Mouse (Mus musculus): ENCODE results near the gene Vmn2r-ps130. TPM values are rescaled to one million over a fixed set of nuclear protein-coding genes. Genes with fewer than 3 reads are reported as not detected.
"Not testable (repeated sequence)": the region's sequence is repeated elsewhere in the genome, so short reads cannot be mapped to it uniquely, and the experiment has no call there.

The Vmn2r-ps130 gene
- not detected in 2 replicates for polyA plus RNA-seq (2012; rRNA removed)

DNA sequence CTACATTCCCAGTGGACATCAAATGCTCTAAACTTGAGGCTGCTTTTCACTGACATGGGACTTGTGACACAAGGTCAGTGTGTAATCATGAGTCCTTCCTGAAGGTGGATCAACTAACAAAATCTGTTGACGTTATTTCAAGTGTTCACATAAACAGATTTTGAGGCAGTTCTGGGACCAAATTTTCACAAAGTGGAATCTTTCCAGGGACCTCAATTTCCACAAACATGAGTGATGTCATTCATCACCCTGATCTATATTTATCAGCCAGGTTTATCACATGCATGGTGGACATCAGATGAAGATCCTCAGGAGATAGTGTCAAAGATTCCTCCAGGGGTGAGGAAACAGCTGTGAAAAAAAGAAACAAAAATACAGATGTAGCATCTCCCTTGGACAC, at the start of gene Vmn2r-ps130:
Gene Vmn2r-ps130 (plus strand): TSS at position 301 of the 400 bp plus-strand sequence.
- not testable (repeated sequence) for DNase-seq (ENCODE audit: extremely low spot score in 1 of 2, low spot score in 1 of 2)

Other genes with a start within 250 kb of the Vmn2r-ps130 start
- 8.3 and 9.1 TPM in 2 replicates for gene Zfp945, start 194.0 kb upstream of the Vmn2r-ps130 start, polyA plus RNA-seq (2012; rRNA removed)
- not detected in 2 replicates for gene Vmn2r113, start 118.2 kb upstream of the Vmn2r-ps130 start, polyA plus RNA-seq (2012; rRNA removed)
- 14.8 and 16.6 TPM in 2 replicates for gene Zfp40, start 132.1 kb downstream of the Vmn2r-ps130 start, polyA plus RNA-seq (2012; rRNA removed)